Mouse (Mus musculus) MEL (cell line): ENCODE data around the gene Tmem143. TPM values are rescaled to one million over a fixed set of nuclear protein-coding genes. Genes with fewer than 3 reads are reported as not detected.

Source experiments
- DNase-seq: peaks from one replicate; pipeline ENCODE4 v3.0.0; 2011; ENCODE audit warnings: low read depth, low spot score
- H3K27ac ChIP-seq: 2 replicates; pipeline ENCODE4 v1.5.1; 2012; ENCODE audit warnings: low read depth, mild to moderate bottlenecking, control low read depth, low read length, moderate library complexity; ENCODE audit not compliant: control insufficient read depth
- H3K27me3 ChIP-seq, 2 experiments: fragments of 150-350 bp in 1 of 2; sonication (generic) in 1 of 2; 2 replicates each; pipeline ENCODE4 v1.6.1; 2012; ENCODE audit warnings: low read length in 2 of 2, mild to moderate bottlenecking in 2 of 2, improper control_type of control experiment in 1 of 2, moderate library complexity in 1 of 2; ENCODE audit not compliant: insufficient read depth in 2 of 2, control insufficient read depth in 1 of 2
- H3K36me3 ChIP-seq, 2 experiments: 2 replicates each; pipeline ENCODE4 v1.6.1; 2012 to 2014; ENCODE audit warnings: low read length in 2 of 2, improper control_type of control experiment in 1 of 2, inconsistent platforms in 1 of 2, mild to moderate bottlenecking in 1 of 2; ENCODE audit not compliant: insufficient read depth in 2 of 2, control insufficient read depth in 1 of 2
- H3K4me1 ChIP-seq, 2 experiments: fragments of 150-350 bp in 1 of 2; sonication (generic) in 1 of 2; 2 replicates each; pipeline ENCODE4 v1.6.1; 2012; ENCODE audit warnings: low read length in 2 of 2, improper control_type of control experiment in 1 of 2, mild to moderate bottlenecking in 1 of 2; ENCODE audit not compliant: insufficient read depth in 2 of 2, control insufficient read depth in 1 of 2
- H3K4me3 ChIP-seq, 2 experiments: fragments of 150-350 bp in 1 of 2; sonication (generic) in 1 of 2; 2 replicates each; pipeline ENCODE4 v1.5.1; 2012; ENCODE audit warnings: low read depth in 2 of 2, low read length in 2 of 2, mild to moderate bottlenecking in 2 of 2, moderate library complexity in 2 of 2, control low read depth in 1 of 2, improper control_type of control experiment in 1 of 2; ENCODE audit not compliant: control insufficient read depth in 1 of 2, insufficient read depth in 1 of 2
- H3K79me2 ChIP-seq: 2 replicates; pipeline ENCODE4 v1.6.1; 2012; ENCODE audit warnings: mild to moderate bottlenecking, low read length, moderate library complexity; ENCODE audit not compliant: control insufficient read depth, poor library complexity, insufficient read depth
- H3K9ac ChIP-seq: 2 replicates; pipeline ENCODE4 v1.6.1; 2012; ENCODE audit warnings: low read depth, mild to moderate bottlenecking, control low read depth, low read length, moderate library complexity; ENCODE audit not compliant: control insufficient read depth, poor library complexity, severe bottlenecking
- H3K9me3 ChIP-seq: fragments of 150-350 bp; sonication (generic); replicated peaks from 2 replicates; pipeline ENCODE4 v1.6.1; 2012; ENCODE audit warnings: mild to moderate bottlenecking, low read length, improper control_type of control experiment, moderate library complexity; ENCODE audit not compliant: insufficient read depth
- E2F4 ChIP-seq: IDR thresholded peaks from 2 replicates; pipeline ENCODE4 v1.6.1; 2011; ENCODE audit warnings: low read depth, low read length, improper control_type of control experiment, borderline replicate concordance
- ELF1 ChIP-seq: IDR thresholded peaks from 2 replicates; pipeline ENCODE4 v1.6.1; 2014; ENCODE audit warnings: low read depth, mild to moderate bottlenecking, inconsistent platforms, low read length, improper control_type of control experiment, moderate library complexity
- ETS1 ChIP-seq: IDR thresholded peaks from 2 replicates; pipeline ENCODE4 v1.6.1; 2012; ENCODE audit warnings: low read depth, mild to moderate bottlenecking, inconsistent platforms, low read length, improper control_type of control experiment, moderate library complexity
- GABPA ChIP-seq: IDR thresholded peaks from 2 replicates; pipeline ENCODE4 v1.6.1; 2012; ENCODE audit warnings: low read depth, mild to moderate bottlenecking, inconsistent platforms, low read length, improper control_type of control experiment, moderate library complexity
- JUND ChIP-seq: IDR thresholded peaks from 2 replicates; pipeline ENCODE4 v1.6.1; 2011; ENCODE audit warnings: low read depth, mild to moderate bottlenecking, improper control_type of control experiment, low read length
- KAT2A ChIP-seq: conservative IDR thresholded peaks from 2 replicates; pipeline ENCODE4 v1.6.1; 2012; ENCODE audit warnings: low read depth, low read length, improper control_type of control experiment, inconsistent platforms
- MAFK ChIP-seq: IDR thresholded peaks from 2 replicates; pipeline ENCODE4 v1.6.1; 2011; ENCODE audit warnings: low read depth, mild to moderate bottlenecking, low read length, improper control_type of control experiment, borderline replicate concordance
- MAX ChIP-seq: IDR thresholded peaks from 2 replicates; pipeline ENCODE4 v1.6.1; 2011; ENCODE audit warnings: low read length, improper control_type of control experiment
- MEF2A ChIP-seq: IDR thresholded peaks from 2 replicates; pipeline ENCODE4 v1.6.1; 2014; ENCODE audit warnings: low read depth, mild to moderate bottlenecking, inconsistent platforms, low read length, improper control_type of control experiment; ENCODE audit not compliant: poor library complexity, insufficient replicate concordance, severe bottlenecking; ENCODE audit errors: extremely low read depth
- NELFE ChIP-seq: IDR thresholded peaks from 2 replicates; pipeline ENCODE4 v1.6.1; 2011; ENCODE audit warnings: low read depth, low read length, improper control_type of control experiment
- POLR2AphosphoS2 ChIP-seq: IDR thresholded peaks from 2 replicates; pipeline ENCODE4 v1.6.1; 2011; ENCODE audit warnings: low read length, improper control_type of control experiment
- RCOR1 ChIP-seq: IDR thresholded peaks from 2 replicates; pipeline ENCODE4 v1.6.1; 2012; ENCODE audit warnings: low read depth, mild to moderate bottlenecking, inconsistent platforms, low read length, improper control_type of control experiment
- TAL1 ChIP-seq: IDR thresholded peaks from 2 replicates; pipeline ENCODE4 v1.6.1; 2012; ENCODE audit warnings: mild to moderate bottlenecking, inconsistent platforms, low read length, moderate library complexity, mixed read lengths
- USF1 ChIP-seq: IDR thresholded peaks from 2 replicates; pipeline ENCODE4 v1.6.1; 2014; ENCODE audit warnings: low read depth, mild to moderate bottlenecking, inconsistent platforms, low read length, improper control_type of control experiment, moderate library complexity
- USF2 ChIP-seq, 2 experiments: IDR thresholded peaks; 2 replicates each; pipeline ENCODE4 v1.6.1; 2011 to 2012; ENCODE audit warnings: improper control_type of control experiment in 2 of 2, low read length in 2 of 2, borderline replicate concordance in 1 of 2, inconsistent platforms in 1 of 2, low read depth in 1 of 2, mild to moderate bottlenecking in 1 of 2; ENCODE audit not compliant: insufficient read depth in 1 of 2
- ZKSCAN1 ChIP-seq: IDR thresholded peaks from 2 replicates; pipeline ENCODE4 v1.6.1; 2012; ENCODE audit warnings: low read depth, mild to moderate bottlenecking, inconsistent platforms, low read length, improper control_type of control experiment, moderate library complexity
- ZMIZ1 ChIP-seq: IDR thresholded peaks from 2 replicates; pipeline ENCODE4 v1.6.1; 2012; ENCODE audit warnings: low read depth, mild to moderate bottlenecking, inconsistent platforms, low read length, improper control_type of control experiment, moderate library complexity
- polyA plus RNA-seq, 2 experiments: library from polyadenylated mRNA; stranded (reverse) in 1 of 2; unstranded in 1 of 2; fragments of >175 nt in 1 of 2; fragments of >200 nt in 1 of 2; gene quantifications; 2 replicates each; pipeline versions ENCODE4 v1.2.1 to v1.2.4; 2012; ENCODE audit warnings: low replicate concordance in 2 of 2, low read depth in 1 of 2; ENCODE audit not compliant: insufficient read length in 2 of 2, insufficient read depth in 1 of 2, missing spikeins in 1 of 2
- total RNA-seq: library from RNA; depleted of rRNA; stranded (reverse); fragments of 300-350 nt; gene quantifications from 2 replicates; pipeline ENCODE4 v1.2.3, GENCODE M21; 2012

Tmem143 gene
- total and polyA plus RNA-seq, 3 experiments = 10.7 to 20.1 TPM; not detected in 1

GRCm38 (mm10) chr7:45939836-45940235 lies 43.1 kb downstream of the Tmem143 start:
- 0 out of 4 replicates have a peak, but pooled peaks cover 0 to under 1% of the 10 kb centered on the region in 2 experiments for H3K36me3 ChIP-seq
- TF ChIP-seq MAX = no peak
- TF ChIP-seq USF1 = no peak
- TF ChIP-seq E2F4 = no peak
- TF ChIP-seq GABPA = no peak
- no peak for TF ChIP-seq ZKSCAN1
- no peak for TF ChIP-seq ELF1
- no peak for TF ChIP-seq MEF2A
- no peak for TF ChIP-seq JUND
- H3K79me2 ChIP-seq = no peaks in the 10 kb centered on the region
- no peak overlapping the region for H3K4me3 ChIP-seq
- no peak overlapping the region for H3K27ac ChIP-seq
- no peak for DNase-seq
- no peaks in the 10 kb centered on the region for H3K27me3 ChIP-seq
- no peaks in the 10 kb centered on the region for H3K9me3 ChIP-seq
- no peak overlapping the region for H3K9ac ChIP-seq
- no peaks in the 10 kb centered on the region for H3K4me1 ChIP-seq

GRCm38 (mm10) chr7:45941986-45942385 lies 45.2 kb downstream of the Tmem143 start:
- DNase-seq = no peak
- Histone ChIP-seq H3K27me3 (no peaks in the 10 kb centered on the region), H3K79me2 (no peaks in the 10 kb centered on the region), H3K9me3 (no peaks in the 10 kb centered on the region), H3K9ac (no peak overlapping the region), H3K4me3 (no peak overlapping the region), H3K4me1 (no peaks in the 10 kb centered on the region), H3K27ac (no peak overlapping the region), H3K36me3 (no peaks in the 10 kb centered on the region)
- TF ChIP-seq TAL1 (no peak), ZMIZ1 (no peak), USF2 (IDR thresholded peaks at IDR 0.05; ENCODE audit: borderline replicate concordance in 1 of 2, insufficient read depth in 1 of 2, low read depth in 1 of 2, low read length in 2 of 2) (no peak), MAFK (no peak), POLR2AphosphoS2 (no peak), KAT2A (no peak), RCOR1 (no peak), ETS1 (no peak), ZKSCAN1 (no peak), E2F4 (no peak), ELF1 (no peak), NELFE (no peak)
